Mouse (Mus musculus): ENCODE measurements around the gene Car10. TPM values are rescaled to one million over a fixed set of nuclear protein-coding genes. Genes with fewer than 3 reads are reported as not detected.

The Car10 gene
- polyA plus RNA-seq, 1 experiment from 2014 or later, result 51.5 TPM

- Histone ChIP-seq H3K36me3 (replicated peaks; ENCODE audit: control insufficient read depth, insufficient read depth) (no peaks in the 10 kb centered on the region), H3K27ac (no peak overlapping the region), H3K9ac (no peak overlapping the region), H3K27me3 (ENCODE audit: control insufficient read depth, insufficient read depth, low read length) (no peaks in the 10 kb centered on the region), H3K4me2 (replicated peaks) (no peak overlapping the region), H3K4me1 (replicated peaks; ENCODE audit: control insufficient read depth, insufficient read depth, low read length) (no peaks in the 10 kb centered on the region), H3K9me3 (ENCODE audit: control insufficient read depth, low read length) (no peaks in the 10 kb centered on the region), H3K4me3 (replicated peaks; ENCODE audit: low read length) (no peak overlapping the region)
- WGBS, result 27% methylated on average over 2 of the region's 2 CpGs
- no peak for DNase-seq (ENCODE audit: low spot score)
- ATAC-seq (ENCODE audit: low FRiP score), result no peak
These were observed 496.2 kb downstream of the Car10 start for GRCm38 (mm10) chr11:93594033-93594432.

GRCm38 (mm10) chr11:93598175-93598574, 500.3 kb downstream of the Car10 start:
- H3K27ac ChIP-seq, result no peak overlapping the region
- H3K27me3 ChIP-seq (ENCODE audit: control insufficient read depth, insufficient read depth, low read length), result no peaks in the 10 kb centered on the region
- no peaks in the 10 kb centered on the region for H3K9me3 ChIP-seq (ENCODE audit: control insufficient read depth, low read length)
- no peaks in the 10 kb centered on the region for H3K36me3 ChIP-seq (replicated peaks; ENCODE audit: control insufficient read depth, insufficient read depth)
- no peak for DNase-seq (ENCODE audit: low spot score)
- no peak overlapping the region for H3K4me2 ChIP-seq (replicated peaks)
- H3K4me3 ChIP-seq (replicated peaks; ENCODE audit: low read length), result no peak overlapping the region
- ATAC-seq (ENCODE audit: low FRiP score), result no peak
- H3K4me1 ChIP-seq (replicated peaks; ENCODE audit: control insufficient read depth, insufficient read depth, low read length), result no peaks in the 10 kb centered on the region
- WGBS, result 79% methylated on average over 4 of the region's 4 CpGs
- no peak overlapping the region for H3K9ac ChIP-seq

- 90% methylated on average over 3 of the region's 3 CpGs for WGBS
- H3K4me1 ChIP-seq (replicated peaks; ENCODE audit: control insufficient read depth, insufficient read depth, low read length), result no peaks in the 10 kb centered on the region
- H3K4me3 ChIP-seq (replicated peaks; ENCODE audit: low read length), result no peak overlapping the region
- no peak overlapping the region for H3K27ac ChIP-seq
- no peaks in the 10 kb centered on the region for H3K27me3 ChIP-seq (ENCODE audit: control insufficient read depth, insufficient read depth, low read length)
- no peak overlapping the region for H3K9ac ChIP-seq
- no peak for DNase-seq (ENCODE audit: low spot score)
- H3K36me3 ChIP-seq (replicated peaks; ENCODE audit: control insufficient read depth, insufficient read depth), result no peaks in the 10 kb centered on the region
- no peaks in the 10 kb centered on the region for H3K9me3 ChIP-seq (ENCODE audit: control insufficient read depth, low read length)
- H3K4me2 ChIP-seq (replicated peaks), result no peak overlapping the region
- ATAC-seq (ENCODE audit: low FRiP score), result no peak
These were observed 501.9 kb downstream of the Car10 start for GRCm38 (mm10) chr11:93599755-93600154.

DNA sequence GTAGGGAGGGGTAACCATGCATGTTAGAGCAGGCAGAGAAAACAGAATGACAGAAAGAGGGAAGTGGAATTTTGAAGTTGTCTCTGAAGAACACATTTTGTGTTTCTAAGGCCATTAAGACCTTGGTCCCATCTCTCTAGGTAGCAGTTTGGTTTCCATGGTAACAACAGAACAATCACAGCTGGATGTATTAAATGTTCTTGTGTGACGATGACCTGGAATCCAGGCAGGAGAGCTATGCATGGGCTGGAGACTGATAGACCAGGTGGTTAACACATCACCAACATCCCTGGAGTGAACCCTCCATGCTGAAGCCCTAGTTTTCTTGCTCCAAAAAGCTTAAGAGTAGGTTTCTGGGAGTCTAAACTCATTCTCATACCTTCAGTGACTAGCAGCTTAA, 505.7 kb downstream of the Car10 start:
- DNase-seq (ENCODE audit: low spot score) (peak; percentile 53), ATAC-seq (ENCODE audit: low FRiP score) (no peak)
- H3K4me1 ChIP-seq (replicated peaks; ENCODE audit: control insufficient read depth, insufficient read depth, low read length), result no peaks in the 10 kb centered on the region
- no peak overlapping the region for H3K9ac ChIP-seq
- H3K27me3 ChIP-seq (ENCODE audit: control insufficient read depth, insufficient read depth, low read length), result no peaks in the 10 kb centered on the region
- no peak overlapping the region for H3K4me3 ChIP-seq (replicated peaks; ENCODE audit: low read length)
- H3K27ac ChIP-seq, result no peak overlapping the region
- H3K4me2 ChIP-seq (replicated peaks), result no peak overlapping the region
- H3K9me3 ChIP-seq (ENCODE audit: control insufficient read depth, low read length), result no peaks in the 10 kb centered on the region
- WGBS, result 33% methylated on average over 1 of the region's 1 CpGs
- H3K36me3 ChIP-seq (replicated peaks; ENCODE audit: control insufficient read depth, insufficient read depth), result no peaks in the 10 kb centered on the region

GRCm38 (mm10) chr11:93607111-93607510, 509.3 kb downstream of the Car10 start:
- H3K4me3 ChIP-seq (replicated peaks; ENCODE audit: low read length), result no peak overlapping the region
- no peak overlapping the region for H3K4me2 ChIP-seq (replicated peaks)
- H3K27me3 ChIP-seq (ENCODE audit: control insufficient read depth, insufficient read depth, low read length), result no peaks in the 10 kb centered on the region
- H3K4me1 ChIP-seq (replicated peaks; ENCODE audit: control insufficient read depth, insufficient read depth, low read length), result no peaks in the 10 kb centered on the region
- no peaks in the 10 kb centered on the region for H3K36me3 ChIP-seq (replicated peaks; ENCODE audit: control insufficient read depth, insufficient read depth)
- no peak overlapping the region for H3K9ac ChIP-seq
- WGBS, result 91% methylated on average over 1 of the region's 1 CpGs
- no peak overlapping the region for H3K27ac ChIP-seq
- no peaks in the 10 kb centered on the region for H3K9me3 ChIP-seq (ENCODE audit: control insufficient read depth, low read length)
- DNase-seq (ENCODE audit: low spot score), result no peak
- no peak for ATAC-seq (ENCODE audit: low FRiP score)

DNA sequence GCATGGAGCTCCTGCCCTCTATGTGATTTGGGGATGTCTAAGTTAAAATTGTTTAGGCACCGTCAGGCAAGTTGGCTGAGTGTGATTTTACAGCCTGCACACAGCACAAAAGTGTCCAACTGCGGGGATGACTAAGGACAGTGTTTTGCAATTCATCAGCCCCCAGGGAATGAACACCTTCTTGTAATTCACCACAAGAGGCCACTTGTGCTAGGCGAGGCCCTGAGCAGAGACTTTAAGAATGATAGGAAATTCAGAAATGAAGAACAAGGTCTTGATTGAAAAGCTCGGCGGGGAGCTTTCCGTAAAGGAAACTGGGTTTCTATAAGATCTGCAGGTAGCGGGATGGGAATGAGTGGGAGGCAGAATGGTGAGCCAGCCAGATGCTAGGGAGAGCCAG, 510.9 kb downstream of the Car10 start:
- Histone ChIP-seq H3K9ac (no peak overlapping the region), H3K27me3 (ENCODE audit: control insufficient read depth, insufficient read depth, low read length) (no peaks in the 10 kb centered on the region), H3K36me3 (replicated peaks; ENCODE audit: control insufficient read depth, insufficient read depth) (no peaks in the 10 kb centered on the region), H3K4me3 (replicated peaks; ENCODE audit: low read length) (no peak overlapping the region), H3K4me1 (replicated peaks; ENCODE audit: control insufficient read depth, insufficient read depth, low read length) (no peaks in the 10 kb centered on the region), H3K4me2 (replicated peaks) (no peak overlapping the region), H3K9me3 (ENCODE audit: control insufficient read depth, low read length) (no peaks in the 10 kb centered on the region), H3K27ac (no peak overlapping the region)
- no peak for ATAC-seq (ENCODE audit: low FRiP score)
- WGBS, result 39% methylated on average over 7 of the region's 7 CpGs
- no peak for DNase-seq (ENCODE audit: low spot score)

GRCm38 (mm10) chr11:93612071-93612470, 514.2 kb downstream of the Car10 start:
- no peaks in the 10 kb centered on the region for H3K9me3 ChIP-seq (ENCODE audit: control insufficient read depth, low read length)
- DNase-seq (ENCODE audit: low spot score) (no peak), ATAC-seq (ENCODE audit: low FRiP score) (no peak)
- H3K4me3 ChIP-seq (replicated peaks; ENCODE audit: low read length), result no peak overlapping the region
- H3K36me3 ChIP-seq (replicated peaks; ENCODE audit: control insufficient read depth, insufficient read depth), result no peaks in the 10 kb centered on the region
- no peak overlapping the region for H3K4me2 ChIP-seq (replicated peaks)
- H3K4me1 ChIP-seq (replicated peaks; ENCODE audit: control insufficient read depth, insufficient read depth, low read length), result no peaks in the 10 kb centered on the region
- H3K27ac ChIP-seq, result no peak overlapping the region
- no peaks in the 10 kb centered on the region for H3K27me3 ChIP-seq (ENCODE audit: control insufficient read depth, insufficient read depth, low read length)
- no peak overlapping the region for H3K9ac ChIP-seq
- WGBS, result 77% methylated on average over 4 of the region's 4 CpGs

- no peak for ATAC-seq (ENCODE audit: low FRiP score)
- Histone ChIP-seq H3K4me3 (replicated peaks; ENCODE audit: low read length) (no peak overlapping the region), H3K36me3 (replicated peaks; ENCODE audit: control insufficient read depth, insufficient read depth) (no peaks in the 10 kb centered on the region), H3K27me3 (ENCODE audit: control insufficient read depth, insufficient read depth, low read length) (no peaks in the 10 kb centered on the region), H3K9me3 (ENCODE audit: control insufficient read depth, low read length) (no peaks in the 10 kb centered on the region), H3K4me2 (replicated peaks) (no peak overlapping the region), H3K27ac (no peak overlapping the region), H3K9ac (no peak overlapping the region), H3K4me1 (replicated peaks; ENCODE audit: control insufficient read depth, insufficient read depth, low read length) (no peaks in the 10 kb centered on the region)
- DNase-seq (ENCODE audit: low spot score), result no peak
These were observed 517.0 kb downstream of the Car10 start for GRCm38 (mm10) chr11:93614851-93615250.

DNA sequence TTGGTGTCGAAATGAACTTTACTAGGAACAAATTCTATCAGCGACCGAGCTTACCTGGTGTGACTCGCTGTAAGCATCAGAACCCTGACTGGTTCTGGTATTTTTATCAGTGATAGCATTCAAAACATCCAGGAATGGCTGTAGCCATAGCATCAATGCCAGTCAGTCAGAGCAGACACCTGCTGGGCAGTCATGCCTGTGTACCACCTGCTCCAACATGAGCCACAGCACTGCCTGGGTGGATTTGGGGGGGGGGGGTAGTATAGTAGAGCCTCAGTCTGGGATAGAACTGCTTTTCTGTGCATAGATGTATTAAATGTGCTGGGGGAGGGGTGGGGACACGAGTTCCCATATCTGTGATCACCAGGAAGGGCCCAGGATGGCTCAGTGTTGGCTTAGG, 525.8 kb downstream of the Car10 start:
- DNase-seq (ENCODE audit: low spot score) (no peak), ATAC-seq (ENCODE audit: low FRiP score) (no peak)
- Histone ChIP-seq H3K27ac (no peak overlapping the region), H3K9ac (no peak overlapping the region), H3K9me3 (ENCODE audit: control insufficient read depth, low read length) (no peaks in the 10 kb centered on the region), H3K4me2 (replicated peaks) (no peak overlapping the region), H3K4me1 (replicated peaks; ENCODE audit: control insufficient read depth, insufficient read depth, low read length) (no peaks in the 10 kb centered on the region), H3K4me3 (replicated peaks; ENCODE audit: low read length) (no peak overlapping the region), H3K27me3 (ENCODE audit: control insufficient read depth, insufficient read depth, low read length) (no peaks in the 10 kb centered on the region), H3K36me3 (replicated peaks; ENCODE audit: control insufficient read depth, insufficient read depth) (no peaks in the 10 kb centered on the region)
- WGBS, result 78% methylated on average over 5 of the region's 5 CpGs

GRCm38 (mm10) chr11:93639410-93639809, 541.6 kb downstream of the Car10 start:
- Histone ChIP-seq H3K27me3 (ENCODE audit: control insufficient read depth, insufficient read depth, low read length) (no peaks in the 10 kb centered on the region), H3K9me3 (ENCODE audit: control insufficient read depth, low read length) (no peaks in the 10 kb centered on the region), H3K4me1 (replicated peaks; ENCODE audit: control insufficient read depth, insufficient read depth, low read length) (no peaks in the 10 kb centered on the region), H3K9ac (no peak overlapping the region), H3K4me2 (replicated peaks) (no peak overlapping the region), H3K36me3 (replicated peaks; ENCODE audit: control insufficient read depth, insufficient read depth) (no peaks in the 10 kb centered on the region), H3K27ac (no peak overlapping the region), H3K4me3 (replicated peaks; ENCODE audit: low read length) (no peak overlapping the region)
- DNase-seq (ENCODE audit: low spot score) (no peak), ATAC-seq (ENCODE audit: low FRiP score) (no peak)
- WGBS, result 61% methylated on average over 3 of the region's 3 CpGs

All from hindbrain, embryonic 14.5 days (tissue).